Mouse (Mus musculus): ENCODE measurements around the gene Oas1a.
"Not testable (repeated sequence)": the region's sequence is repeated elsewhere in the genome, so short reads cannot be mapped to it uniquely, and the experiment has no call there.

The Oas1a gene

GRCm38 (mm10) chr5:120893866-120894265 is 13.5 kb downstream of the Oas1a start:
- DNase-seq (ENCODE audit: low read depth, low spot score), result not testable (repeated sequence)

DNA sequence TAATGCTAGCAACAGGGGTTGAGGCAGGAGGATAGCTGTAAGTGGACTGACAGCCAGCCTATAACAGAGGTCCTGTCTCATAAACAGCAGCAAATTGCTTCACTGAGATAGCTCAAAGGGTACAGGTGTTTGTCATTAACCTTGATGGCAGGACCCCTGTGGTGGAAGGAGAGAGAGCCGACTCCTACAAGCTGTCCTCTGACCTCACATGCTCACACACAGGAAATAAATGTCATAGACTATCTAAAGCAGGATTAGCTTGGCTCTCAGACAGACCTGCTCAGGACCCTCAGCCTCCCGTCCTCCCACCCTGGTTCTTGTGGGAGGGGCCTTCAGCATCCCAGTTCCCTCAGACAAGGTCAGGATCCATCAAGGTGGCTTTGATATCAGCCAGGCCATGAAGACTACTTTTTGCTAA is 15.1 kb downstream of the Oas1a start:
- DNase-seq (ENCODE audit: low read depth, low spot score), result no peak

DNA sequence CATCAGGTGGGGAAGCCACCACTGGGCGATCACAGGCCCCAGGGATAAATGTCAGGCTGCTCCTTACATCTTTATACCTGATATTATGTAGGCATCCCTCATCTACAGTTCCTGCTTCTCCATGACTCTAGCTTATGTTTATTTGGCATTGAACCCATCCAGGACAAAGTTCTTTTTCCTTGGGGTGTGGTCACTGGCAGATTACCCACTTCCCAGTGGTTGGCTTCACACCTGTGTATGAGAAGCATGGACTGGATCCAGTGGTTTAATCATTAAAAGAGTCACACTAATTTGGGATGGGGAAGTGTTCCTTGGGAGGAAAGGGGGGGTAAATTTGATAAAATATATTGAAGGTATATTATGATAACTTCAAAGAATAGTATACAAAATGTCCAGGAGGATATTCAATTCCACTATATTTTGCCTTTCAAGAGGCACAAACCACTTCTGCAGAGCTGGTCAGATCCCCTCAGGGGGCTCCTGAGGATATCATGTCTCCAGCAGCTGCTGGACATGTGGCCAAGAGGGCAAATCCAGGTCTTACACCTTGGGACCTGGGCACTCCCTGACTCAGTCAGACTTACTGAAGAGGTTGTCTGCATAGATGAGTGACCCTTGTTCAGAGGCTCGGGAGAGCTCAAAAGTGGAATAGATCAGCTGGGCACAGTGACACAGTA is 15.6 kb downstream of the Oas1a start:
- not testable (repeated sequence) for DNase-seq (ENCODE audit: low read depth, low spot score)

DNA sequence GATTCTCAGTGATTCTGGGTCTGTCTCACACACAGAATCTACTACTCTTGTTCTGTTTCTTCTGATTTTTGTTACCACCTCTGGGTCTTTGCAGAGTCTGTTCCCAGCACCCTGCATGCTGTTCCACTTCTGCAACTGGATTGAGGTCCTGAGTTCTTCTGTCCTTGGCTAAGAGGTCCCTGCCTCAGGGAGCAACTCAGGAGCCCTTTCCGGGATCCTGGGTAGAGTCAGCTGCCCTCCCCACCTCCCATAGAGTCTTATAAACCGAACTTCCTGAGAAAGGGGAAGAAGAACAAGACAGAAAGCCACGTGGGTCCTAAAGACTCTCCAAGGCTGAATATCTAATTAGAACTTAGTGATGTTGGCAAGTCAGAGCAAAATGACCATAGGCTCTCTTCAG is 16.3 kb downstream of the Oas1a start:
- DNase-seq (ENCODE audit: low read depth, low spot score), result no peak

DNA sequence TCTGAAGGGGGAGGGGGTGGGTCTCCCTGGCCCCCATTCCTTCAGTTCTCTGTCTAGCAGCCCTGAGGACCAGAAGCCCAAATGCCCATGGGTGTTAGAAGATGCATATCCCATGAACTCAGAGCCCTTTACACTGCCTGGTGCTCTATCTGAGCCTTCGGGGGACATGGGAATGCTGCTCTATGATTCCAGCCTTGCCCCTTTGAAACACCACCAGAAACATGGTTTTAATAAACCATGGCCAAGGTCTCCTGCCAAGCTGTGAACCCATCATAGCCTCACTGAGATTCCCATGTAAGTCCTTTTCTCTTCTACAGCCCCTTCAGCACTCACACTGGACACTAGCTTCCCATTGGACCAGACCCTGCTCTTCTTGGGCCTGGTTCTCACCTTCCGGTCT is 17.3 kb downstream of the Oas1a start:
- DNase-seq (ENCODE audit: low read depth, low spot score), result no peak

DNA sequence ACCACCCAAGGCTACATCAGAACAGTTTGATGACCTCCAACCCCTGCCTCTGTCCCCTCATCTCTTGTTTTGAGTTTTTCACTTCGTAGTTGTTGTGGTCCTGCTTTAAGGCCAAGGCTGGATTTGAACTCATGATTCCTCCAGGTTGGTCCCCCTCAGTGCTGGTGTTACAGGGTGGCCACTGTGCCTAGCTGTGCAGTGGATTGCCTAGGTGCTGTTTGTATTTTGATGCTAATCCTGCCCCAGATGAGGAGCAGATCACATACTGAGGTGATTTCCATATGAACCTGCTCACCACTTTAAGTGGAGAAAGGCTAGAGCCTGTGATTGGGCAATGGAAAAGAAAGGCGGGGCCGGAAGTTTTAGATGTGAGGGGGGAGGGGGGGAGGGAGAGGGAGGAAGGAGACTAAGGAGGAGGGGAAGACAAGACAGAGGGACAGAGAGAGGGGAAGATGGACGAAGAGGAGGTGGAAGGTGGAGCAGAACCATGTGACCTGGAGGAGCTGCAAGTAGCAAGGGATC is 19.0 kb downstream of the Oas1a start:
- DNase-seq (ENCODE audit: low read depth, low spot score), result not testable (repeated sequence)

GRCm38 (mm10) chr5:120887831-120888230 is 19.5 kb downstream of the Oas1a start:
- DNase-seq (ENCODE audit: low read depth, low spot score), result no peak

DNA sequence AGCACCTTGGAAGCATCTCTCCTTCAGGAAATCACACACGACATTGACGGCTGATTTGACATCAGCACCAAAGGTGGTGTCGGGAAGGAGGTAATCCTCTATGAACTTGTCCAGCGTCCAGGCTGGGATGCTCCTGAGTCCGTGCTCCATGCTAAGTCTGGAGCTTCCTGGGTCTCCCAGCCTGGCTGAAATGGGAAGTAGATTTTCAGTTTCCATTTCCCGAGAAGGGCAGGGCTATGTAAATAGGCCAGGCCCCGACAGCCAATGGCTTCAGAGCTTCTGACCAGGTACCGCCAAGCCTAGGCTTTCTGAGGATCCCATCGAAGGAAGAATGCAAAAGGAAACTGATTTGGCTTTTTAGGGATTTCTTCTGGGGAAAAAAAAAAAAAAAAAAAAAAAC is 19.9 kb downstream of the Oas1a start, which contains the start of gene Oas1g:
TSS of gene Oas1g (minus strand) at position 201 of the 400 bp plus-strand sequence.
- not testable (repeated sequence) for DNase-seq (ENCODE audit: low read depth, low spot score)

DNA sequence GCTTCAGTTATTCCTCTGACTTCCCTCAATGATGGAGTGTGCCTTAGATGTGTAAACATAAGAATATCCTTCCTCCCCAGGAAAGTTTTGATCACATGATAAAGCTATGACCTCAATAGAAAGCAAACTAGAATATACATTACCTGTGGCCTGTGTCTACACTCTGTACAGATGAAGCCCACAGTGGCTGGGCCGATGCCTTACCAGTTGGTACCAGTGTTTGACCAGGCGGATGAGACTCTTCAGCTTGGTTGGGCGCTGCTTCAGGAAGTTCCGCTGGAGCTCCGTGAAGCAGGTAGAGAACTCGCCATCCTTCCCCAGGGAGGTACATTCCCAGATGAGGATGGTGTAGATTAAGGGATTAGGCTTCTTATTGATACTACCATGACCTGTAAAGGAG is 25.6 kb downstream of the Oas1a start:
- not testable (repeated sequence) for DNase-seq (ENCODE audit: low read depth, low spot score)

DNA sequence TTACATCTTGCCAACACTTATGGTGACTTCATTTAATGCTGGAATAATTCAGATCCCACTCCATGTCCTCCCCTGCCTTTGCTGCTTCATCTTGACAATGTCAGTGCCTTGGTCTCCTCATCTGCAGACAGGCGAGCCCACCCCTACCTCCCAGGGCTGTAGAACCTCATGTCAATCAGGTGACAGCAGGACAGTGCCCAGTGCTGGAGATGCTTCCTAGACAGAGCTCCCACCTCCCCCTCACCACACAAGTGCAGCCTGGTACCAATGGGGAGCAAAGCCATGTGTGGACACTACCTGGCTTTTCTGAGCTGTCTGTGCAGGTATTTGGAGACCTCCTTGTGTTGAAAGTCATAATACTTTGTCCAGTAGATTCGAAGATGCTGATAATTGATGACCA is 28.5 kb downstream of the Oas1a start:
- DNase-seq (ENCODE audit: low read depth, low spot score), result not testable (repeated sequence)

GRCm38 (mm10) chr5:120877407-120877806 is 29.9 kb downstream of the Oas1a start:
- not testable (repeated sequence) for DNase-seq (ENCODE audit: low read depth, low spot score)

- DNase-seq (ENCODE audit: low read depth, low spot score), result not testable (repeated sequence)
These were observed 30.5 kb downstream of the Oas1a start for GRCm38 (mm10) chr5:120876839-120877238.

DNA sequence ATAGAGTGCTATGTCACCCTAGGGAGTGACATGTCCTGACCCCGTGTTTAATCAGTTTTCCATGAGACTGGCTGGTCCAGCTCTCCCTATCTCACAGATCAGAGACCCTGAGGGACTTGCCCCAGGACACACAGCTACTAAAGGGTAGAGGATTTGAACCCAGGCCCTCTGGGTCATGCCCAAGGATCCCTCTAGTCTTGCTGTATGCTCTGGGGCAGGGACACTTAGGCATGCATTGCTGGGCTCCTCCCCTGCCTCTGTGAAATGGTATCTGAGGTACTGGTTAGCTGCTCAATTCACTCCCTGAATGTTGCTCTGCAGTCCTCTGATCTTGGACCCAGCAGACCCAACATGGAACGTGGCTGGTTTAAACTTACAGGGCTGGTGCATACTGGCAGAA is 35.9 kb downstream of the Oas1a start:
- no peak for DNase-seq (ENCODE audit: low read depth, low spot score)

DNA sequence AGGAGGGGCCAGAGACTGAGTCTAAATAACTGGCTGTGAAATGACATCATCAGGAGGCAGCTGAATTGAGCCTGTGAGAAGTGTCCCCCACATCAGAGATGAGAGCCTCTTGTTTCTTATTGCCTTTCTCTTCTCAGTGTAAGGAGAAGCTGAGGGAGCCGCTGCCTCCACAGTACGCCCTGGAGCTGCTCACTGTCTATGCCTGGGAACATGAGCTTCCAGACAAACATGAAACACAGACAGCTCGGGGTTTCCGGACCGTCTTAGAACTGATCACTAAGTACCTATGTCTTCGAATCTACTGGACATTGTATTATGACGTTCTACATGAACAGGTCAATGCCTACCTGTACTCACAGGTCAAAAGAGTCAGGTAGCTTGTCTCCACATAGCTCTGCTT is 36.5 kb downstream of the Oas1a start:
- DNase-seq (ENCODE audit: low read depth, low spot score), result no peak

GRCm38 (mm10) chr5:120870081-120870480 is 37.2 kb downstream of the Oas1a start:
- DNase-seq (ENCODE audit: low read depth, low spot score), result no peak

DNA sequence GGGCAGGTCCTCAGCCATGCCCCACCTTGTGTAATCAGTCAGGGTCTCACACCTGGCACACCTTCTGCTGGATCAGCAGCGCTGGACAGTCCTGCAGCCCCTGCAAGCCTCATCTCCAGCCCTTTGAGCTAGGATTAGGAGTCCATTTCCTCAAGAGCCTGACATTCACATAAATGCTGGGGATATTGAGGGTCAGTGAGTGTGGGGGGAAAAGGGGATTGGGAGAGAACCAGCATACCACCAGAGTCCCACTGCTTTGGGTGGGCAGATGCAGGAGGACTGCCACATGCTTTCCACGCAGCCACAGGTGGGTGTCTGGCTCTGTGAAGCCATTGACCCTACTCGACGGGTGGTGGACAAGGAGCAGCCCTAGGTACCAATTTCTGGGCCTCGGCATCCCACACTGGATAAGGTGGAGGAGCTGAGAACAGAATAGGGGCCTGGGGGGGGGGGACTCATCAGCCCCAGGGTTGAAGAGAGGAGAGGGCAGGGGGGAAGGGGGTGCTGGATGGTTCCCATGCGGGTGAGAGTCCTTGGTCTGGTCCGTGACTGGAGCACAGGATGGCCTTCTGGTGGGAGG is 37.8 kb downstream of the Oas1a start:
- DNase-seq (ENCODE audit: low read depth, low spot score), result no peak

DNA sequence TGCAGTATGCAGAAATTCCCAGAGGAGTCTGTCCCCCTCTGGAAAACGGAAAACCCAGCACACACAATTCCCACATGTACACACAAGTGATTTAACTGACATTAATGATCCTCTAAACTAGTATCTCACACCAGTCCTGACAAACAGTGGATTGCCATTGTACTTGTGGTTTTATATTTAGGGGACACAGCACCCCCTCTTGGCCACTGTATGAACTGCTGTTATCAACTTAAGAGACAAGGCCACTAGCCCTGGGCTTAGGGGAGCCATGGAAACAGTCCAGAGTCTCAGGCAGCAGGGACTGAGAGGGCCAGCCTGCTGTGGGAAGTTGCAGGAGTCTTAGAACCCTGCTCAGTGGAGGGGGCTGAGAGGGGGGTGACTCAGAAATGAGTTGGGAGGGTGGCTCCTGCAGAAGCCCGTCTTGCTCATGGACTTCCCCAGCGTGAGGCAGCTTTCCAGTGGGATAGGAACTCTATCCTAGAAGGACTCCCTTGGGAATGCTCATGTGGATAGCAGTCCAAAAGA is 41.9 kb downstream of the Oas1a start:
- no peak for DNase-seq (ENCODE audit: low read depth, low spot score)

DNA sequence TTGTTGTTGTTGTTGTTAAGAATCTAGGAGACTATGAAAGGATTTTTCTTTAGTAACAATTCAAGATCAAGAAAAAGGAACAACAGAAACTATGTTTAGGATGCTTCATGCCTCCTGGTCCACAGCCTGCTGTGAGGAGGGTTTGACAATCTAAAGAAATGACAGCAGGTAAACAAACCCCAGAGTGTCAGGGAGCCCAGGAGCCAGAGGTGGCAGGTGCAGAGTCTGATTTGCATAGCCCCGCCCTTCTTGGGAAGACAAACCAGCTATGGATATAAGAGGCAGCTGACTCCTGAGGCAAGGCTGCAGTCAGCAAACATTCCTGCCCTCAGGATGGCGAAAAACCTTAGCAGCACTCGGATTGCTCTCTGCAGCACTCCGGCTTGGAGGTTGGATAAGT is 46.2 kb downstream of the Oas1a start, which contains the start of gene Oas1h:
TSS of gene Oas1h (plus strand) at position 301 of the 400 bp plus-strand sequence.
- no peak for DNase-seq (ENCODE audit: low read depth, low spot score)

- DNase-seq (ENCODE audit: low read depth, low spot score), result no peak
These were observed 48.1 kb downstream of the Oas1a start for GRCm38 (mm10) chr5:120859241-120859640.

DNA sequence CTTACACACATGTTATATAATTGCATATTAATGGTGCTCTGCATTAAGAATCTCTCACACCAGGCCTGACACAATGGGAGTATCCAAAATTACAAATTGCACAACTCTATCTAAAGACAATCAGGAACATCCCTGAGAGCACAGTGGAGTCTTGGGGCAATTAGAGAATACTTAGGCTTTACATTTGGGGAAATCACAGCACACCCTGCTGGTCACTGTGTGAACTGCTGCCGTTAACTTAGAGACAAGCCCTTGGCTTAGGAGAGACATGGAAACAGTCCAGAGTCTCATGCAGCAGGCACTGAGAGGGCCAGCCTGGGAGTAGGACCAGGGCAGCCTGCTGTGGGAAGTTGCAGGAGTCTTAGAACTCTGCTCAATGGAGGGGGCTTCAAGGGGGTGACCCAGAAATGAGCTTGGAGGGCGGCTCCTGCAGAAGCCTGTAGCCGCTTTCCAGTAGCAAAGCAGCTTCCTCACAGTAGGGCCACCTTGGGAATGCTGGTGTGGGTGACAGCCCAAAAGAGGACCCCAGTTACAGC is 57.7 kb downstream of the Oas1a start:
- no peak for DNase-seq (ENCODE audit: low read depth, low spot score)

- no peak for DNase-seq (ENCODE audit: low read depth, low spot score)
These were observed 60.3 kb downstream of the Oas1a start, which contains the start of gene Oas1f for GRCm38 (mm10) chr5:120847067-120847466. Gene Oas1f, plus strand, starts transcription at chr5:120847367.

Data from retina, adult 2 months (tissue).